Mouse (Mus musculus) hindbrain, embryonic 14.5 days (tissue): ENCODE measurements around the gene Tsen34. TPM values are rescaled to one million over a fixed set of nuclear protein-coding genes. Genes with fewer than 3 reads are reported as not detected.

Experiments used
- microRNA-seq: library from miRNA; unstranded; fragments of <30 nt; microRNA quantifications from one replicate; pipeline ENCODE4, GENCODE M21; 2016
- polyA plus RNA-seq: library from polyadenylated mRNA; unstranded; fragments of >200 nt; fragmentation: Nextera tagmentation; extraction: Ambion mirVana; gene quantifications from 2 replicates; pipeline ENCODE4 v1.2.1, GENCODE M21; 2014

Tsen34 gene
- polyA plus RNA-seq, 1 experiment from 2014 or later = 263 TPM

Small RNA genes lying within 50 kb of the gene (microRNA-seq; reads per million reads assigned to microRNA genes)
- gene Mir3572 = 3.2 reads per million, percentile 14 among the genes with 10 or more reads in this experiment

Other genes starting within 250 kb of the Tsen34 start
- gene Tarm1, start 190.2 kb upstream of the Tsen34 start, polyA plus RNA-seq = not detected in 2 replicates
- gene Oscar, start 76.7 kb upstream of the Tsen34 start, polyA plus RNA-seq = 0.39 and 0.70 TPM in 2 replicates
- 503 and 642 TPM in 2 replicates for gene Ndufa3, start 75.5 kb upstream of the Tsen34 start, polyA plus RNA-seq
- 27.0 and 31.7 TPM in 2 replicates for gene Tfpt, start 62.9 kb upstream of the Tsen34 start, polyA plus RNA-seq
- 79.5 and 80.8 TPM in 2 replicates for gene Prpf31, start 62.9 kb upstream of the Tsen34 start, polyA plus RNA-seq
- 34.4 and 39.2 TPM in 2 replicates for gene Cnot3, start 47.6 kb upstream of the Tsen34 start, polyA plus RNA-seq
- gene Leng1, start 27.0 kb upstream of the Tsen34 start, polyA plus RNA-seq = 10.5 and 11.7 TPM in 2 replicates
- gene Tmc4, start 15.3 kb upstream of the Tsen34 start, polyA plus RNA-seq = 3.5 and 4.4 TPM in 2 replicates
- 80.4 and 93.7 TPM in 2 replicates for gene Mboat7, start 660 bp downstream of the Tsen34 start, polyA plus RNA-seq
- gene Rps9, start 11.1 kb downstream of the Tsen34 start, polyA plus RNA-seq = 732 and 840 TPM in 2 replicates
- gene Pirb, start 27.5 kb downstream of the Tsen34 start, polyA plus RNA-seq = 0.23 and 0.47 TPM in 2 replicates
- gene Gm15448, start 132.8 kb downstream of the Tsen34 start, polyA plus RNA-seq = not detected in 2 replicates
- 0.13 TPM in 1 of 2 replicates, not detected in the other for gene Pira2, start 152.2 kb downstream of the Tsen34 start, polyA plus RNA-seq
- not detected in 2 replicates for gene Gm14548, start 205.3 kb downstream of the Tsen34 start, polyA plus RNA-seq
- gene Lilra6, start 222.6 kb downstream of the Tsen34 start, polyA plus RNA-seq = not detected in 2 replicates